Mouse (Mus musculus) spleen, postnatal 4 days (tissue): ENCODE measurements around the gene Lsm4.

ENCODE experiments used
- DNase-seq, 2 experiments: peaks; one replicate each; pipeline ENCODE4 v3.0.0; 2022; ENCODE audit warnings: low spot score in 2 of 2

Lsm4 gene

DNA sequence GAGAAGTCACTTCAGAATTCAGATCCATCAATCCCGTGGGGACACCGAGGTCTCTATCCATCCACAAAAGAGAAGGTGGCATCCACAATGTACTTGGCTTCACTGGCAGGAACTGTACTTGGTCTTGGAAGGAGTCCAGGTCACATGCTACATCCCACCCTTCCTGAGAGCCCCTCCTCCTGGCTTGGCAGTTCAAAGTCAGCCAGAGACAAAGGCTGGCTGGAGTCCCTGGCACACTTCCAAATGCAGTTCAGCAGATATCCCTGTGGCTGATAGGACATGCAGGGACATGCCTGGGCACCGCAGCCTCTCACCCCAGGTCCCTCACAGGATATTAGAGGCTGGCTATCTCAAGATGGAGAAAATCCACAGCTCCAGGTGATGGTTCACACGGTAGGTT is 23.7 kb upstream of the Lsm4 start:
- peak in 1 of 2 experiments; percentile 58 for DNase-seq

DNA sequence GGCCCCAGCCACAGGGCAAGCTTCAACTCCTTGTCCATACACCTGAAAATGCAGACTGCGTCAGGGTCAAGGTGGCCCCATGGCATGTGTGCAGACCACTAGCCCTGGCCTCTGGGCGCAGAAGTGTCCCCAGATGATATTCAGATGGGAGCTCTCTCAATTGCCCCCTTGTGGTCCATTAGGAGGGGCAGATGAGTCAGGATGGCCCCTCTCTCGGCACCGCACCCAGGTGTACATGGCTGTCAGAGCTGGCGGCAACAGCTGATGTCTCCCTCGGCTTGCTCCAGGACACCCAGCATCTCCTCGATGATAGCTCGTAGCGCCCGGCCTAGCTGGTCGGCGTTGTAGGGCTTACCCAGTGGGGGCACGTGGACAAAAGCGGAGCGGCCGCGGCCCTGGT is 22.7 kb upstream of the Lsm4 start:
- no peak for DNase-seq

DNA sequence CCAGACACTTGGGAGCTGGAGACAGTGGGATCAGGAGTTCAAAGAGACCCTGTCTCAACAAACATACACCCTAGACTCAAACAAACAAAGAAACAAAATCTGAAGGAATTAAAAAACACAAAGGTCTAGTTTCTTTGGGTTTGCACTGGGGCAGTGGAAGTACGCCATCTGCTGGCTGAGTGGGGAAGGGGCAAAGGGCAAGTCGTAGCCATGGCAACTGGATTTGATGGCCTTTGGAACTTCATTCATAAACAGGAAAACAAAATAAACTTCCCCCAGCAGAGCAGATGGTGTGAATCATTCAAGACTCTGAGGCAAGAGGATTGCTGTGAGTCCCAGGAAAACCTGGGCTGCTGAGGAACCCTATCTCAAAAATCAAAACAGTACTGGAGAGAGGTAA is 19.8 kb upstream of the Lsm4 start:
- DNase-seq: peak; percentile 61 to 83

DNA sequence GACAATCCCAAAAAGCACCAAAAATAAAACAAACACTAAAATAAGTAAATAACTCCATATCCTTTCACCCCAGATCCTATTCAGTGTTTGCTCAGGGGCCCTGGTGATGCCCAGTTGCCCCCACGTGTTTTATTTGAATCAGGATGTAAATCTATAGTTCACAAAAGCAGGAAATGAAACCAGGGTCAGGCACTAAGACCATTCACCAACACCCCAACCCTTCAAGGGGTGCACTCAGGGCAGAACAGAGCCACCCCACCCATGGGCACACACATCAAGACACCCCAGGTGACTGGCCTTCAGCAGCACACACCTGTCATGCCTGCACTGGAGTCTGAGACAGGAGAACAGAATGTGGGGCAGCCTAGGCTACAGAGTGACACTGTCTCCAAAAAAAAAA is 18.9 kb upstream of the Lsm4 start:
- DNase-seq: no peak

DNA sequence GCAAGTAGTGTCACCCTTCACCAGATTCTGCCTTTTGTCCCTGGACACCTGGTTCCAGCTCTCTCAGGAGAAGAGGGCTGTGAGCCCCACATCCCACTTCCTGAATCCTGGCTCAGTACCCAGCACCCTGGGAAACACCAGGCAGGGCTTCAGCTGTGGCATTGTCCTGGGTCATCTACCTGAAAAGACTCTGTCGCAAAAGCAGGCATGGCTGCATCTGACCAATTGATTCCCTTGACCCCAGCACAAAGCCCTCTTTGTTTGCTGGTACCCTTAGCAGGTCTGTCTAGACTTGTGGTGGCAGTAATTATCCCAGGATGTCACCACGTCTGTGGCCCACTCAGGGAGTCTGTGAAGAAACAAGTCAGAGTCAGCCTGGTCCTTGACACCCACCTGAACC is 17.6 kb upstream of the Lsm4 start:
- no peak for DNase-seq

DNA sequence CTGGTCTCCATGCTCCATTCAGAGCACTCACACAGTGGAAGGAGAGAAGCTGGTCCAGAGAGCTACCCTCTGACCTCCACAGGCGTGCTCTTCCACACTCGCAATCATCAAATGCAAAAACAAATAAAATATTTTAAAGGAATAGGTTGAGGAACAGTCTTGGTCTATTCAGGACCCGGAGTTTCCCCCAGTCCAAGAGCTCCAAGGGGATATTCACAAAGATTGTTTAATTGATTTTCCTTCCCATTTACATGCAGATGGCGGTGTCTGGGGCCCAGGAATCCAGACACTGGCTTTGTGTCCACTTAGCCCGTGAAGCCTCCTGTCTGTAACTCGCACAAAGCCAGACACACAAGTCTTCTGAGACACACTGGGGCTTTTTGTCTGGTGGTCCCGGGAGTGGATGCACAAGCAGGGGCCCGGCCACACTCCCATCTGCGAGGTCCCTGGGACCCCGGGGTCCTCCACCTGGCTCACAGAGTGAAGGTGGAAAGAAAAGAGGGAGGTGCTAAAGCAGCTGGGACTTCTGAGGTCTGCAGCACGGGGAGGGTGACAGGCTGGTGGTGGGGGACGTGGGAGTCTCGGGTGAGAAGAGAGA is 16.8 kb upstream of the Lsm4 start:
- no peak for DNase-seq

DNA sequence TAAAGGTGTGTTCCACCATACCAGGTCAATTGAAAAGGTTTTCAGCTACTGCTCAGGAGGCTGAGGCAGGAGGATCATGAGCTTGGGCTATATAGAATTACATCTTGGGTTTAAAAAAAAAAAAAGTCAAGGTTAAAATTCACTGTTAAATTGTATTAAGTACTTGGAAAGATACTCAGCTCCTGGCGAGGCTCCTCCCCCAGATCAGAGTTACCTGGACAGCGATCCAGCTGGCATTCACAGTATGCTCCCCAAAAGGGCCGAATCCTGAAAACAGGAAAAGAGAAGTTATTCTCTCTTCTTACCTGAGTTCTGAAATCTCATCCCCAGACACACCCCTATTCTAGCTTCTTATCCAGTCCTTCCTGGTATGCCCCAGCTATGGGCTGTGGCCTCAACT is 15.8 kb upstream of the Lsm4 start:
- DNase-seq: no peak

DNA sequence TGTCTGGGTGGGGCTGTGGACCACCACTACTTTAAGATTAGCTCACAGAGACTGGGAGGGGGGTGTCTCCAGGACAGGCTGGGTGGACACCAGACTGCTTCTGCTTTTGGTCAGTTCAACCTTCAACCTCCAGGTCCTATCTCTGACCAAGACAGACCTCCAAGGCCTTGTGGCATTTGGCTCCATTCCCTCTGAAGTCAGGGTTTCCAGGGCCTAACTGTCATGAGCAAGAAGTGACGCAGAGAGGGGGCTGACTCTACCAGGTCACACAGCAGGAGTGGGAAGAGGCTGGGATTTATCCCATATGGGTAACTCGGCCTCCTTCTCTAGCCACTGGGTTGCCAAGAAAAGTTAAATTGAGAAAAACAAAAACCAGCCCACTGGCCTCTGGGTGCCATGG is 15.3 kb upstream of the Lsm4 start:
- no peak for DNase-seq

DNA sequence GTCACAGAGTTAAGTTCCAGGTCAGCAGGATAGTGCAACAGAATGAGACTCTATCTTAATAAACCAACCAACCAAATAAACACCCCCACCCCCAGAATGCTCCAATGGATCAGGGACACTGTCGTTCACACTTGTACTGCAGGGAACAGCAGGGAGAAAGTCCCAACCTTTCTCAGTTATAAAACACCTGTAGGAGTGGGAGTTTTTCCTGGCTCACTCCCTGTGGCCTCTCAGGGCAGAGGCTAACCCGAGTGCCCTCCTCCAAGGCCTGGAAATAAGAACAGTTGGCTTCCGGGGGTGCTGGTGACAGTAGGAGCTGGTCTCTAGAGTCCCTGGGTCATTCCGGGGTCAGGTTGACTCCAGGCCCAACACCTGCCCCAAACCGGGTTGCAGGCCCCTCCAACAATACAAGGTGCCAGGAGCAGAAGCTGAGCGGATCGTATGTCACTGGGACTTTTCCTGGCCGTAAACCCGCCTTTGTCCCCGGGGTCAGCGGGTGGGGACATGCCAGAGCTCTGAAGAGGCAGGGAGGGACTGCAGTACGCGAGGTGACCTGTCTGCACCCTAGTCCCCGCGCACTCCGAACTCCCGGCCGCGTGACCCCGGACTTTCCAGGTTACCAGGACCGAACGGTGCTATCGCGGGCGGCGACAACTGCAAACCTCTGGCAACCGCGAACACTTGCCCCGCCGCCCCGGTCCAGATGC is 14.0 kb upstream of the Lsm4 start:
- DNase-seq: no peak

DNA sequence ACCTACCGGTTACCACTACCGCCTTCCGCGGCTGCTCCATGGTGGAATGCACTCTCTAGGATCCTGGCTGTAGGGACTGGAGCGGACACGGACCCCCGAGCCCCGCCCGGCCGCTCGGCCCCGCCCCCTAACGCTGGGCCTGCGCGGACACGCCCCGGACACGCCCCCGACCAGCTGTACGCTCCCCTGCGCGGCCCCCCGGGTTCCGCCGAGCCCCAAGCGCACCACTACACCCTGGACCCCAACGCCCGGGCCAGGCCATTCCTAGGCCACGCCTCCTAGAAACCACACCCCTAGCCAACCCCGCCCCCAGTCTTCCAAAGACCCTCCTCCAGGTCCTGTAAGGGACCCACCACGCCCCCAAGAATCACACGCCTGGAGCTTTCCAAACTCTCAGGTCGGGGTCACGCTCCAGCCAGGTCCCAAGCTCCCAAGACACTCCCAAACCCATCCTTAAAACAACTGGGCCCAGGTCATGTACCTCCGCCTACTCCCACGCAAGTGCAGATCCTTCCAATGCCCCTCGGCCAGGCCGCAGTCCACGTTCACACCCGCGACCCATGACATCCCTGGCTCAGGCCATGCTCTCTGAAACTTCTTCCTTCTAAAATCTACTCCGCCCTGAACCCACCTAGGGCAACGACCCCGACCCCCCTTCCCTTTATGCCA is 13.3 kb upstream of the Lsm4 start:
- peak; percentile 88 to 94 for DNase-seq

DNA sequence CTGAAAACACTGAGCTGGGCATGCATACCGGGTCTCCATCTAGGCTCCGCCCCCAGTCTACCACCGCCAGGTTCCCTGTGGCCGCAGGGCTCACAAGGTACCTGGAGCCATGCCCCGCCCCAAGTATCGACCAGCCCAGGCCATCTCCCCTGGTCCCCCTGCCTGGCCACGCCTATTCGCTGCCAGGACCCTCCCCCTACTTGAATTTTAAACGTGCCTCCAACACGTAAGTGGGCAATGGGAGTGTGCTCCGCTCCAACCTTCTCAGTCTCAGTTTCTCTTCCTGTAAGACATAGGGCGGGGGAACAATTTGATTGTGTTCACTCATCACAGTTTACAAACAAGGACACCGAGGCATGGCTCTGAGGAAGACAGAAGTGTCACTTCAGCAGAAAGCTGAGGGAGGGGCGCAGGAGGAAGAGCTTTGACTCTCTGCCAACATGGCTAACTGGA is 12.7 kb upstream of the Lsm4 start, which contains the start of gene Pgpep1:
Gene Pgpep1 (minus strand): TSS at position 116 of the 453 bp plus-strand sequence.
- no peak for DNase-seq

DNA sequence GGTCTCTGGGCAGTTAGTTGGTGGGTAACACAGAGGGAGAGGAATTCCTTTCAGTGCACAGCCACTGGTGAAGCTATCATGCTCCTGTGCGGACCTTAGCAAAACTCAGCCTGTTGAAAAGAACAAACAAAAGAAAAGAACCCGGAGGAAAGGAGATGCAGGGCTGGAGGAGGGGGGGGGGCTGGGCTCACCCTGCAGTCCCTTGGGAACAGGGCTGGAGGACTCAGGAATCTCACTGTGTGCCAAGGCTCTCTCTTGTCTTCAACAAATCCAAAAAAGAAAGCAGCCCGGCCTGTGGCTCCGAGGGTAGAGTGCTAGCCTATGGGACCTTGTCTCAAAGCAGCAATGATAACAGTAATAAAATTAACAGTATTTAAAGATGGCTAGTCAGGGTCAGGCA is 9.4 kb upstream of the Lsm4 start:
- DNase-seq: no peak

DNA sequence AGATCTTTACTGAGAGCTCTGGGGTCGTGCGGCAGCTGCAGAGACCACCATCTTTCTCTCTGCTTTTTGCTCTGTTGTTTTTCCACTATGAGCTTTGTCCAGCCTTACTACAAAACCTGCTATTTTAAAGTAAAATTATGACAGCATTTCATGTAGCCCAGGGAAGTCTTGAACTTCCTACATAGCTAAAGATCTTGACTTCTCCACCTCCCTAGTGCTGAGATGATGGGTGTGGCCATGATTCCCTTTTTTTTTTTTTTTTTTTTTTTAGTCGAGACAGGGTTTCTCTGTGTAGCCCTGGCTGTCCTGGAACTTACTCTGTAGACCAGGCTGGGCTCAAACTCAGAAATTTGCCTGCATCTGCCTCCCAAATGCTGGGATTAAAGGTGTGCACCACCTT is 8.4 kb upstream of the Lsm4 start:
- no peak for DNase-seq

DNA sequence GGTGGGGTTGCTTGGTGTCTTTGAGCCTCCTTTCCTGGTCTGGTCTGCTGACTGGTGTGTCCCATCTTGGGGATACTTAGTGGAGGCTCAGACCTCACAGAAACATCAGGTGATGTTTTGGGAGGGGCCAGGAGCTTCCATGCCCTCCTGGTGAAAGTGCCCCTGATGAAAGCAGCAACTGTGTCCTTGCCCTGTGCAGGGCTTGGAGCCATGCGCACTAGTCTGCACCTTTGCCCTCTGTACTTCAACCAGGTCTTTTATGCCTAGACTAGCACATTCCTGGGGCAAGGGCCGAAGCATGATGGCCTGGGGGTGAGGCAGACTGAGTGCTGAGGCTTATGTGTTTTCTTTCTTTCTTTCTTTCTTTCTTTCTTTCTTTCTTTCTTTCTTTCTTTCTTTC is 7.4 kb upstream of the Lsm4 start:
- DNase-seq: no peak

DNA sequence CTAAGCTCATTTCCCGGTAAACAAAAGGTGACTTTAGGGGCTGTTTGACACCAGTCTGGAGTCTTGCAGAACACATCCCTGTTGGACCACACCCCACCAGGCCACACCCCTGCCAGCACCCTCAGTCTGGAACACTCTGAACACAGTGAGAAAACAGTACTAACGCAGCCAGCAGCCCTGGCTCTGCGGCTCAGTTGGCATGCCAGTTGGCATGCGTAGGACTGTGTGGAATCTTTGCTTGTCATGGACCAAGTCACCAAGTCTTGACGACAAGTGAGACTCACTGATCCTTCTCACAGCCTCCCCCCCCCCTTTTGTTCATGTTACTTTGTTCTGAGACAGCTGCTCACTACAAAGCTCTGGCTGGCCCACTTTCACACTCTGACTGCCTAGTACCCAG is 6.0 kb upstream of the Lsm4 start:
- no peak for DNase-seq

DNA sequence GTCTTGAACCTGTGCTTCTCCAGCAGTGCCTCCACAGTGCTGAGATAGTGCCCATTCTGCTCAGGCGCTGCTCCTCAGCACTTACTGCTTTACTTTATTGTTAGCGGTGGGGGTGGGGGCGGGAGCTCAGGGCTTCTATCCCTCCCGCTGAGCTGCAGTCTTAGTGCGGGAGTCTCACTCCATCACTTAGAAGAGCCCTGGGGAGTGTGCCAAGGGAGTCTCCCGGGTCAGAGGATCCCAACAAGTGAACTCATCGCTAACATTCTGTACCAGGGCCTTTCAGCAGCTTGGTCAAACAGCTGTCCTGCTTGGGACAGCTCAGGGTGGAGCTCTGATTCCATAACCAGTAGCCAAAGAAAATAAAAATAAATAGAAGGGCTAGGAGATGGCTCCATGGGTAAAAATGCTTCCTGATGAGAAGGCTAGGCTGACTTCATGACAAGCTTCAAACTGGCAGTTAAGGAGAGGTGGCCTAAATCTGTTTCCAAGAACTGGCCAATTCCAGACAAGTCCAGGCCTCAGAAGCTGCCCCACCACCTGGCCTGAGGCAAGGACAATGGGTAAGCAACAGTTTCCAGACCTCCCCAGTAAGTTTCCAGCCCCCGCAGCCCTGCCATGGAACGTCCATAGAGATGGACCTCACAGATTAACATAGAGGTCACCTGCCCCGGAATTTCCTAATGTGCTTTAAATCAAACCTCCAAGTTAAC is 1.3 kb upstream of the Lsm4 start:
- DNase-seq: no peak

DNA sequence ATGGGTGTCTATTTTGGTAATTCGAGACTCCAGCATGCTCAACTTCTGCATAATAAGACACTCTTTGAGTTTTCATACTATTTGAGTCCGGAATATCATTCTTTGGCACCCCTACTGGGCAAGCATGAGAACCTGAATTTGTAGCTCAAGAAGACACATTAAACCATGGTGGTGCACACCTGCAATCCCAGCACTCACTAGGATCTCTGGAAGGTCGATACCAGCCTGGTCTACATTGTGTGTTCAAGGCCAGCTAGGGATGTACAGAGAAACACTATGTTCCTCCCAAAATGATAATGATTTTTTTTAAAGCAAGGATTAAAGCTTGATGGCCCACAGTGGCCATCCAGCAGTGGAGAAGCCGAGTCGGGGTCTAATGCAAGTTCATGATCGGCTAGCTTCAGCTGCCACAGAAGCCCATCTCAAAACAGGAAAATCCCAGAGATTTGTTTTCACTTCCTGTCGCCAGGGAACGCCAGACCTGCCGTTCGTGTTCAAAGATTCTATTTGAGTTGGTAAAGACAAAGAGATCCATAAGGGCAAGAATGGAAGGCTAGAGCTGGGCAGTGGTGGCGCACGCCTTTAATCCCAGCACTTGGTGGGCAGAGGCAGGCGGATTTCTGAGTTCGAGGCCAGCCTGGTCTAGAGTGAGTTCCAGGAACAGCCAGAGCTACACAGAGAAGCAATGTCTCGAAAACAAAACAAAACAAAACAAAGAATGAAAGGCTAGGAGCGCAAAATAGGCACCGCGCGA is 546 bp upstream of the Lsm4 start:
- no peak for DNase-seq

DNA sequence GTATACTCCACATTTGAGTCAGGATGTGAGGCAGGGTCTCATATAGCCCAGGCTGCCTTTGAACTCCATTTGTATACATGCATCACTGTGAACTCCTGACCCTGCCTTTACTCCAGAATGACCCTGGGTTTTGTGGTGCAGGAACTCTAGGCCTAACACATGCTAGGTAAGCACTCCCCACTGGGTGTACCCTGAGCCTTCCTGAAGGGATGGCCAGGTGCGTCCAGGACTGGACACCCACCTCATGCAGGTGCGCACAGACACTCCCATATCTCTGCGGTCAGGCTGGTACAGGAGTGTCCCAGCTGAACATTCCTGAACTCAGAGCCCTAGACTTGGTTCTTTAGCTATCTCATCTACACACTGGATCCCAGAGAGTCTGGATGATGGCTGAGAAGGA is 1.1 kb downstream of the Lsm4 start:
- DNase-seq: no peak

DNA sequence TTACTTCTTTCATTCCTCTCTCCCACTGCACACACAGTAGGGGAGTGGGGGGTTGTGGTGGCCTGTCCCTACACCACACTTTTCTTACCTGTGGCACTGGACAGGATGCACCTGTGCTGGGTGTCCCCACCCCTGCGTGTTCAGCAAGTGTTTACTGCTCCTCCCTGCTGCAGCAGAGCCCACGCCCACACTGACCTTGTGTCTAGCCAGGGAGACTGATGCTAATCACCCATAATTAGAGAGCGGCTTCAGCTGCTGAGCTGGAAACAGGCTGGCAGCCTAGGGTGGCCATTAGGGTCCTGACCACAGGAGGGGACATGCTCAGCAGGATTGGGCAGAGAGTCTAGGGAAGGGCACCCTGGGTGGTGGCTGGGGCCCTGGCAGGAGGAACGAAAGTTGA is 1.7 kb downstream of the Lsm4 start:
- DNase-seq: no peak

DNA sequence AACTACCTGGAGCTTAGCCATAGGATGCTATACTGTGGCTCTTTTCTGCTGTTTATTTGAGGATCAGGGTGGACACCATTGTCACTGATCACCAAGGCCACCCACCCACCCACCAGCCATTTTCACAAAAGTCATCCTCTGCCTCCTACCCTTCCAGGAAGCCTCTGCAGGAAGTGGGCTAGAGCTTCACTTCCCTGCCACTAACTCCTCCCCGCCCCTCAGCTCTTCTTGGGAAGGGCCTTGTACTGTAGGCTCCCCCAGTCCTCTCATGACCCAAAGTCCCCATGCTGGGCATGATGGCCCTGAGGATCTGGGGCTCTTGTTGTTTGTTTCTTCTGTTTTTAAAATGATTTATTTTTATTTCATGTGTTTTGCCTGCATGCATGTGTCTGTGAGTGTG is 2.3 kb downstream of the Lsm4 start:
- no peak for DNase-seq

DNA sequence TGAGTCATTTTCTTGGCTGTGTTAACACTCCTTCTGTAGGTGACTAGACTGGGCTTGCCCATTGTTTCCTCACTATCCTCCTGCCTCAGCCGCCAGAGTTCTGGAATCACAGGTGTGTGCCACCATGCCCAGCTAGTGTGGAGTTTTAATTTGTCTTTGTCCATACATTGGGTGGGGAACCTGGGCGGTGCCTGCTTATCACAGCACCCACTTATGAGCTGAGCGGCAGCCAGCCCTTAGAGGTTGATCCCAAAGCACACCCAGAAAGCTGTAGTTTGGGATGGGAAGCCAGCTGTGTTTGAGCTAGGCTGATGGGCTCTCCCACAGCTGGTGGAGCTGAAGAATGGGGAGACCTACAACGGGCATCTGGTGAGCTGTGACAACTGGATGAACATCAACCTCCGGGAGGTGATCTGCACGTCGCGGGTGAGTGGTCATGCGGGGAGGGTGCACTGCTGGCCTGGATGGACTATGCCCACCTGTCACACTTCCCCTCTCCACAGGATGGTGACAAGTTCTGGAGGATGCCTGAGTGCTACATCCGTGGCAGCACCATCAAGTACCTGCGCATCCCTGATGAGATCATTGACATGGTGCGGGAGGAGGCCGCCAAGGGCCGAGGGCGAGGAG is 4.5 kb downstream of the Lsm4 start:
- no peak for DNase-seq
